Mouse (Mus musculus): ENCODE measurements around the gene Cst10.
A peak's percentile ranks its signal among the peaks of the same experiment; 100 is the strongest.

Cst10 gene

DNA sequence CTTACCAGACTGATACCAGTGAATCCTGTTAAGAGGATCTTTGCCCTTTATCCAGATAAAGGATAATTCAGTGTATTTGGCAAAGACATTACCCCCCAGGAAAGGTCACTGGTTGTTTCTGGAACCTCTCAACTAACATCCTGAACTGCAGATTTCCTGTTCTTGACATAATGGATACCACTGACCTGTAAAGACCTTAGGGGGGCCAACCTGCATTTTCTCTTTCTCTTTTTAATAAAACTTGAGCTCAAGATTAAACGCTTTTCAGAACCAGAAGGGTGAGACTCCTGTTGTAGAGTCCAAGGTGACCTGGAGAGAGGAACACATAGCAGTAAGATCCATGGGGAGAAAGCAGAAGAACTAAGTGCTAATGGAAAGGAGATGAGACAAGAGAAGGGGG, at the start of gene Cst10:
Cst10 (plus strand) TSS at position 301 of the 400 bp plus-strand sequence.
- DNase-seq: no peak

DNA sequence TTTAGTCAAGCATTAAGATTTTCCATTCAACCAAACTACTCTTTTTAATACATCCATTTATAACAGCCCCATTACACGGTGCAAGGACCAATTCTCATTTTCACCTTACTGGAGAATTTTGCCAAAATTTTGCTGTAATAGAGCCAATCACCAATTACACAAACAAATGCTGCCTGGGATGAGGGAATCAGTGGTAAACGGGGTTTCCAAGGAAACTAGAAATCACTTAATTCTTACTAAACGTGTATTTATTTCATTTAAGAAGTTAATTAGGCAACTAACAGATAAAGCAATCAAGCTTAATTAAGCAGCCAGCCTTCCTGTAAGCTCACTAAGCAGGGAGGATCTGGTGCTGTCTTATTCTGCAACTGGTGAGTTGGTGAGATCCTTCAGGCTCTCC, 11.9 kb upstream of the Cst10 start:
- DNase-seq: no peak

DNA sequence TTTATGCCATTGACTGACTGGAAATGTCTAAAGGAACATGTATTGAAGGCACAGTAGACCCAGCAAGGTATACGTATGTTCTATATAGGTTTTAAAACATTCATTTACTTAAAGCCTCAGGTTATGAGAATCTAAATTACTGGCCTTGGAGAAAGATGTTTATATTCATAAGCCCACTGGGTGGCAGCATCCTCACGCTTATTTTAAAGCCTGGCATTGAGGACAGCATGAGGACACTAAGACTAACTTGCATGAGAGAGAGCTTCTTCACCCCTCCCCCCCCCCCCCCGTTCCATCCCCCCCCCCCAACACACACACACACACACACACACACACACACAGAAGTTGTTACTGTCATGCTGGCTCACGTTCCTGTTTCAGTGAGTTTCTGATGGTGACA, 17.7 kb downstream of the Cst10 start:
- DNase-seq: peak; percentile 50
